Mouse (Mus musculus): ENCODE data around the gene Mylk. TPM values are rescaled to one million over a fixed set of nuclear protein-coding genes. Genes with fewer than 3 reads are reported as not detected.
A peak's percentile ranks its signal among the peaks of the same experiment; 100 is the strongest.

Gene Mylk
- total RNA-seq, 4 experiments from 2014 or later: 13.7 to 24.6 (median 18.8) TPM

- DNase-seq (ENCODE audit: low spot score in 2 of 2): no peak
Measured at GRCm38 (mm10) chr16:35018470-35018974, 273.5 kb downstream of the Mylk start.

DNA sequence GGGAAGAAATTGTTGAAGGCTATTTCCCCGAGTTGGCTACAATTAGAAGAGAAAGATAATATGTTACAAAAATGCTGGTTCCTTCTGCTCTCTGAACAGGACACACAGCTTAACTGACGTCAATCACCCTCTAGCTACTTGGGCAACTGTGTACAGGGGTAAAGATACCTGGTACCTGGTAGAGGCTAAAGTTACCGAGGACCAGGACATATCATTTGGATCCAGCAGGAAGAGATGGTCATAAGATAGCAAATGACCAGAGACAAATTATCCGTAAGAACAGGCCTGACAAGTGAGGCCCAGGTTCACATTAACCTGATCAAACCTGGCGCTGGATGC, 276.9 kb downstream of the Mylk start:
- DNase-seq (ENCODE audit: low spot score in 2 of 2): no peak

DNA sequence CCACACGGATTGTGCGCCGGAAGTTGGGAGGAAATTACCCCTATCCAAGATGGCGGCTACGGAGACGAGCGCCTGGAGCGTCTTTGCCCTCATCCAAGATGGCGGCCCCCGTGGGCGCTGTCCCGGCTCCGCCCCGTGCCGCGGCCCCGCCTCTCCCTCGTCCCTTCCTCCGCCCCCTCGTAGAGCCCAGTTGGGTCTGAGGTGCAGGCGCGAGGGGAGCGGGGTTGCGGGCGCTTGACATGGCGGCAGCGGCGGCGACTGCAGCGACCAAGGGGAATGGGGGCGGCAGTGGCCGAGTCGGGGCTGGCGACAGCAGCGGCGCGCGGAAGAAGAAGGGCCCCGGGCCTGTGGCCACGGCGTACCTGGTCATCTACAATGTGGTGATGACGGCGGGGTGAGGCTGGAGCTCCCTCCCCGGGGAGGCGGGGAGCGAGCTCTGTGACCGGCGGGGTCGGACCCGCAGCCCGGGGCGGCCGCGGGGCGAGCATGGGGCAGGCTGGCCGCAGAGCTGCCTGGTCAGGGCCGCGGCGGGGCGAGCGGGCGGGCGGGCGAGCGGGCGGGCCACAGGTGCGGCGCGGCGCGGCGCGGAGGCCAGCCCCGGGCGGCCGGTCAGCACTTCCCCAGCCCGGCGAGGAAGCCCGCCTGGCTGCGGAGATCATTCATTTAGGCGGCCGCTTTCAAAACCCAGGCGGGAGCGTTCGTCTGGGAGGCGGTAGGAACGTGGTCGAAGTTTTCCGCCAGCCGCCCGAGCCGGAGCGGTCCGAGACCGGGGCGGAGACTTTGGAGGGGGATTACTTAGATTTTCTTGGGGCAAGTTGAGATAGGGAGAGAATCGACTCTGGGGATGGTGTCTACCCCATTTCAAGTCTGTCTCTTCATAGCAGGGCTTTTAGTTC, 277.5 kb downstream of the Mylk start, which contains the start of gene Hacd2:
Hacd2 (plus strand) TSS at position 187 of the 896 bp plus-strand sequence.
- peak; percentile 92 to 94 for DNase-seq (ENCODE audit: low spot score in 2 of 2)

- no peak for DNase-seq (ENCODE audit: low spot score in 2 of 2)
Measured at GRCm38 (mm10) chr16:35023138-35023735, 278.2 kb downstream of the Mylk start.

DNA sequence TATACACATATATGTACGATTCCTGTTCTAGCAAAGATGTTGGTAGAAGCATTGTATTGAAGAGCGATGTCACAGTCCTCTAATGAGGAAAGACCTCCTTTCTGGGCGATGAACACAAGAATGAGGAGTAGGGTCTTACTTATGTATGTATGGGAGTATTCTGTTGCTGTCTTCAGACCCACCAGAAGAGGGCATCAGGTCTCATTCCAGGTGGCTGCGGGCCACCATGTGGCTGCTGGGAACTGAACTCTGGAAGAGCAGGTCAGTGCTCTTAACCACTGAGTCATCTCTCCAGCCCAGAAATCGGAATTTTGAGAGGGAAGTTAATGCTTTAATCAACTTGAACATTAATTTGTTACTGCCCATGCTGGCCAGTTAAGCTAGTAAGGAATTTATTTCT, 279.3 kb downstream of the Mylk start:
- no peak for DNase-seq (ENCODE audit: low spot score in 2 of 2)

- DNase-seq (ENCODE audit: low spot score in 2 of 2): no peak
Measured at GRCm38 (mm10) chr16:35025347-35025746, 280.3 kb downstream of the Mylk start.

DNA sequence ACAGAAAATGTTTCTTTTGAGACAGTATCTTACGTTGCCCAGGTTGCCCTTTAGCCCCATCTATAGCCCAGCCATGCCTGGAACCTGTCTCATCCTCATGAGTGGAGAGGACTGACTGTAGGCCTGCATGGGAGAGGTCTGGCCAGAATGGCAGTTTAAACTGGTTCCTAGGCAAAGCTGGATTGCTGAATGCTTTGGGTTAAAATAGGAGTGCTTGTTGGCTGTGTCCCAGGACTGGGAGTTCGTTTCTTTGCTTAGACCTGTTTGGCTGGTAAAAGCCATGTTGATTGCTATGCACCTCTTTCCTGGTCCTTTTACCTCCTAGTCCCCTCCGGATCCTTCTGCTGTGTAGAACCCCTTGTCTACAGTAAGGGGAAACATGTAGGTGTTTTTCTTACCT, 288.2 kb downstream of the Mylk start:
- no peak for DNase-seq (ENCODE audit: low spot score in 2 of 2)

DNA sequence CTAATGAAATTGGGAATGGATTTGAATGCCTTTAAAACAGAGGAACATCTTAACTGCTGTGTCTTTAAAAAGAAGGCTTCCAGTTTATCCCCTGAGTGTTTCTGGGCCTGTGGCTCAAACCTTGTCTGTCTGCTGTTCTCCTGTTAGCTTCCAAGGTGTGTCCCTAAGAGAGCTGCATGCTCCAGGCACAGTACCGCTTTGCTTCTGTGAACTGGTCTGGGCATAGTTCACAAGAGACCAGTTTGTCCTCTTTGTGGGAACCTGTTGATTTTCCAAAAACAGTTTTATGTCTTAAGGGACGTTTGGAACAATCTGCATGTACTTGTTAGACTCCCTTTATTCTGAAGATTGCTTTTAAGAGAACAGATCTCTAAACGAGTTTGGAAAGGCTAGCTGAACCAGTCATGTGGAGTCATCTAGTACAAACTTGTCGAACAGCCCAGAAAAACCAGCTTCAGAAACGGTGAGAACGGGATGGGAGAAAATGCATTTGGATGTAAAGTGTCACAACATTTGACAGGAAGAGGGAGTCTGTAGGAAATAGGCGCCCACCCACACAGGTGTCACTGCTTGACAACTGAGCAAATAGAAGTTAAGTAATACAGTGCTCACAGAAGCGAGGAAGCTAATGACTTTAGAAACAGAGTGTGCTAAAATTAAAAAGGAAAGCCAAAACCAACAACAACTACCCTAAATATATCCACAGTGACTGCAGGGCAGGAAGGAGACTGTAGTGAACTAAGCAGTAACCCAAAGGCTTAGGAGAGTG, 289.0 kb downstream of the Mylk start:
- no peak for DNase-seq (ENCODE audit: low spot score in 2 of 2)

DNA sequence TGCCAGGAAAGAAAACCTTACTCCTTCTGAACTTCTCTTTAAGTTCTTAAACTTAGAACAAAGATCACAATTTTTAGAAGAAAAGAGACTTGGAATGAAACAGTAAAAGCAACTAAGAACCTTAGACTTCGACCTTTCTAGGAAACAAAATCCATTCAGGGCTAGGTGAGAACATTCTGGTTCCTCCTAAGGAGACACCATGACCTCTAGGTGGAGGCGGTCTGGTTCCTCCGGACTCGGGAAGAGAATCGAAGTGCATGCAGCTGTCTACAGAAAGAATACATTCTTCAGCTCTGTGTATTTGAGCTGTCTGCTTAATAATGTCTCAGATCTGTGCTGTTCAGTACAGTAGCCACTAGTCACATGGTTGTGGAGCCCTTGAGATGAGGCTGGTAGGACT, 290.0 kb downstream of the Mylk start:
- no peak for DNase-seq (ENCODE audit: low spot score in 2 of 2)

DNA sequence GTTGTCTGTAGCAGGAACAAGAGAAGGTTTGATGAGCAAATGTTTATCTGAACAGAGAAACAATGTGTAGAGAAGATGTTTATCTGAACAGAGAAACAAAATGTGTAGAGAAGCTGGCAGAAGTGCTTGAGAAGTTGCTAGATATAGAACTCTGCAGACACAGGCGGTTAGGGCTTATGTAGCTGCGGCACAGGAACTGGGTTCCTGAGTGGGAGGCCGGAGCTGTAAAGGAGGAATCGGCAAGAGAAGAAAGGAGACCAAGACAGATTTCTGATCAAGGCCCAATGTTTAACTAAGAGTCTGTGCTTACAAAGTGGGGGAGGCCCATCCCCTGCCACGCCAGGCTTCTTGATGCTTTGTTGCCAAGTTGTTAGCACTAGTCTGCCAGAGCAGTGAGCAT, 291.7 kb downstream of the Mylk start:
- DNase-seq (ENCODE audit: low spot score in 2 of 2): no peak

GRCm38 (mm10) chr16:35038343-35039057, 293.5 kb downstream of the Mylk start:
- DNase-seq (ENCODE audit: low spot score in 2 of 2): no peak

DNA sequence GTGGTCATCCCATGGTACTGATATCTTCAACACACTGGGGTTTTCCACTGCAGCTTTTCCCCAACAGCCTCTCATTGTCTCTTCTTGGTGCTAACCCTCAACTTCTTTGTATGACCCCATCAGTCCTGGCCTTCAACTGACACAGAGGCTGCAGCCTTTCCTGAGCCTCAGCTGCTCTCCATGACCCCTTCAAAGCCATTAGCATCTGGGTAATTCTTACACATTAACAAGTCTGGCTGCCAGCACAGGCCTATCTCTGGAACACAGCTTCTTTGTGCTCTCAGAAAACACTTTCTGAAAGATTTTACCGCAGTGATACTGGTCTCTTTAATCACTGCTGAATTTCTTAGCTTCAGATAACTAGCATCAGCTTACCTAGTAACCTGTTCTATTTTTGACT, 295.1 kb downstream of the Mylk start:
- no peak for DNase-seq (ENCODE audit: low spot score in 2 of 2)

GRCm38 (mm10) chr16:35041001-35041400, 296.0 kb downstream of the Mylk start:
- DNase-seq (ENCODE audit: low spot score in 2 of 2): no peak

DNA sequence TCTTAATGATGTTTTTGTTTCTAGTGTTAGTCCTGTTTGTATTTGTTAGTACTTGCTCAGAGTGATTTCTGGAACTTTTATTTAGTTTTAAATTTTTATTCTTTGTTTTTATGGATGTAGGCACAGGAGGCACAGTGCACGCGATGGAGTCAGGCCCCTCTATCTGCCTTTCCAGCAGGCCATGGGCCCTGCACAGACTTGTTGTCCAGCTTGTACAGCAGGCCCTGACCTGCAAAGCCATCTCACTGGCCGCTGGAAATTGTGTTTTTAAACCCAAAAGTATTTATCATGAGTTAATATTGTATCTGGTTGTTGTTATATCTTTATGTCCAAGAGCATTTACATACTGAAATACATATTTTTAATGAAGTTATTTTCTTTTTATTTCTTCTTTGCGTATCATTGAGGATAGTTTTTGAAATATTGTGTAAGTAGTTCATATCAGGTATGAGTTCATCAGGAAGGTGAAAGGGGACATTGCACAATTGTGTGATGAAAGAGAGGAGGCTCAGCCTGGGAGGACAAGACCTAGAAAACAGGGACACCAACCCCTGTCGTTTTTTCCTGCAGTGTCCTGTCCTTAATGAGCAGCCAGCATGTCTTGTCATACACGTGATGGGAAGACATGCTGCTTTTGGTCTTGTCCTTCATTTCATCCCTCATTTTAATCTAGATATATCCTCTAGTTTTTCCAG, 301.2 kb downstream of the Mylk start:
- DNase-seq (ENCODE audit: low spot score in 2 of 2): no peak

DNA sequence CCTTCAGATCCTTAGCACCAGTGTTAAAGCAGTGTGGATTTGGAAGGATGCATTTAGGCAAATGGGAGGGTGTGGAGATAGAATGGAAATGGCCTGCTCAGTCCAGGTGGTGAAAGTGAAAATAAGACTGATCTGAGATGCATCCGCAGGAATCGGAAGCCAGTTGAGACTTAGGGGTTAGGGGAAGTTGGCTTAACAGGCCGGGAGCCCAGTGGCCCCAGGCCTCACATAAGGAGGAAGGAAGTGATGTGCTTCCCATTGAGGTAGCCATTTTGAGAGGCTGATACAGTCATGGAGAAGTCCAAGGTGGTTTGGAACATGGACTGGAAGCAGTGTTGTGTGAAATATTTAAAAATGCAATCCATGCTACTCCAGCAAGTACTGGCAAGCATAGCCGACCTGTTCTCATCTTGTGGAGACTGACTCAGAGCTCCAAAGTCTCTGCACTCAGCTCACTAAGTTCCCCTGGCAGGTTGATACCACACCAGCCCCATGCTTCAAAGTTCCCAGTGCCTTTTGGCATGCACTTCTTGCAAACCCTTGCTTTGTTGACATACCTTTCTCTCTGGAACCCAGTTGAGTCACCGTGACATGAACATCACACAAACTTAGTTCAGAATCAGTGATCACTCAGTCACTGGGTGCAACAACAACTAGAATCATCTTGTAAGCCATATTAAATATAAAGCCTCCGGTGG, 302.4 kb downstream of the Mylk start:
- DNase-seq (ENCODE audit: low spot score in 2 of 2): no peak

- no peak for DNase-seq (ENCODE audit: low spot score in 2 of 2)
Measured at GRCm38 (mm10) chr16:35051066-35051465, 306.1 kb downstream of the Mylk start.

All from gastrocnemius, adult 8-10 months (tissue).